Mouse (Mus musculus): ENCODE measurements at regions not wholly inside any gene's neighbourhood (a gene's known extent, or its start where the extent isn't known, plus 50 kb on each side); places are given as distances from the start of the nearest gene placed in this dataset.

GRCm38 (mm10) chr16:21274012-21274528 is 69.5 kb downstream of the Ephb3 start:
- H3K36me3 ChIP-seq (ENCODE audit: control insufficient read depth, insufficient read depth, low read length) = no peaks in the 10 kb centered on the region
- no peaks in the 10 kb centered on the region for H3K4me1 ChIP-seq (ENCODE audit: control insufficient read depth, insufficient read depth, low read length)
- no peaks in the 10 kb centered on the region for H3K27me3 ChIP-seq (ENCODE audit: control insufficient read depth, insufficient read depth, low read length)
- TF ChIP-seq POLR2A (IDR thresholded peaks at IDR 0.05; ENCODE audit: control insufficient read depth, low read depth, low read length) = no peak
- no peak for TF ChIP-seq CTCF (IDR thresholded peaks at IDR 0.05; ENCODE audit: control insufficient read depth, insufficient read depth, insufficient replicate concordance, low read depth, low read length)
- H3K4me3 ChIP-seq (ENCODE audit: control insufficient read depth, low read depth, low read length) = no peak overlapping the region
- H3K27ac ChIP-seq (ENCODE audit: control insufficient read depth, insufficient read depth, low read depth, low read length) = no peak overlapping the region

- Histone ChIP-seq H3K4me1 (ENCODE audit: control insufficient read depth, insufficient read depth, low read length) (no peaks in the 10 kb centered on the region), H3K27me3 (ENCODE audit: control insufficient read depth, insufficient read depth, low read length) (no peaks in the 10 kb centered on the region), H3K27ac (ENCODE audit: control insufficient read depth, insufficient read depth, low read depth, low read length) (no peak overlapping the region), H3K36me3 (ENCODE audit: control insufficient read depth, insufficient read depth, low read length) (no peaks in the 10 kb centered on the region), H3K4me3 (ENCODE audit: control insufficient read depth, low read depth, low read length) (no peak overlapping the region)
- TF ChIP-seq POLR2A (IDR thresholded peaks at IDR 0.05; ENCODE audit: control insufficient read depth, low read depth, low read length) (no peak), CTCF (IDR thresholded peaks at IDR 0.05; ENCODE audit: control insufficient read depth, insufficient read depth, insufficient replicate concordance, low read depth, low read length) (no peak)
Observed at GRCm38 (mm10) chr16:21277789-21278342, 73.3 kb downstream of the Ephb3 start.

- Histone ChIP-seq H3K27ac (ENCODE audit: control insufficient read depth, insufficient read depth, low read depth, low read length) (no peak overlapping the region), H3K36me3 (ENCODE audit: control insufficient read depth, insufficient read depth, low read length) (no peaks in the 10 kb centered on the region), H3K27me3 (ENCODE audit: control insufficient read depth, insufficient read depth, low read length) (no peaks in the 10 kb centered on the region), H3K4me1 (ENCODE audit: control insufficient read depth, insufficient read depth, low read length) (no peaks in the 10 kb centered on the region), H3K4me3 (ENCODE audit: control insufficient read depth, low read depth, low read length) (no peak overlapping the region)
- TF ChIP-seq POLR2A (IDR thresholded peaks at IDR 0.05; ENCODE audit: control insufficient read depth, low read depth, low read length) (no peak), CTCF (IDR thresholded peaks at IDR 0.05; ENCODE audit: control insufficient read depth, insufficient read depth, insufficient replicate concordance, low read depth, low read length) (no peak)
Observed at GRCm38 (mm10) chr16:21278387-21278786, 73.8 kb downstream of the Ephb3 start.

GRCm38 (mm10) chr16:21280200-21280627 is 75.7 kb downstream of the Ephb3 start:
- no peaks in the 10 kb centered on the region for H3K36me3 ChIP-seq (ENCODE audit: control insufficient read depth, insufficient read depth, low read length)
- no peaks in the 10 kb centered on the region for H3K4me1 ChIP-seq (ENCODE audit: control insufficient read depth, insufficient read depth, low read length)
- TF ChIP-seq POLR2A (IDR thresholded peaks at IDR 0.05; ENCODE audit: control insufficient read depth, low read depth, low read length) = no peak
- no peak for TF ChIP-seq CTCF (IDR thresholded peaks at IDR 0.05; ENCODE audit: control insufficient read depth, insufficient read depth, insufficient replicate concordance, low read depth, low read length)
- H3K27ac ChIP-seq (ENCODE audit: control insufficient read depth, insufficient read depth, low read depth, low read length) = no peak overlapping the region
- no peaks in the 10 kb centered on the region for H3K27me3 ChIP-seq (ENCODE audit: control insufficient read depth, insufficient read depth, low read length)
- no peak overlapping the region for H3K4me3 ChIP-seq (ENCODE audit: control insufficient read depth, low read depth, low read length)

- Histone ChIP-seq H3K27ac (ENCODE audit: control insufficient read depth, insufficient read depth, low read depth, low read length) (no peak overlapping the region), H3K4me3 (ENCODE audit: control insufficient read depth, low read depth, low read length) (no peak overlapping the region), H3K4me1 (ENCODE audit: control insufficient read depth, insufficient read depth, low read length) (no peaks in the 10 kb centered on the region), H3K36me3 (ENCODE audit: control insufficient read depth, insufficient read depth, low read length) (no peaks in the 10 kb centered on the region), H3K27me3 (ENCODE audit: control insufficient read depth, insufficient read depth, low read length) (no peaks in the 10 kb centered on the region)
- no peak for TF ChIP-seq POLR2A (IDR thresholded peaks at IDR 0.05; ENCODE audit: control insufficient read depth, low read depth, low read length)
- TF ChIP-seq CTCF (IDR thresholded peaks at IDR 0.05; ENCODE audit: control insufficient read depth, insufficient read depth, insufficient replicate concordance, low read depth, low read length) = no peak
Observed at GRCm38 (mm10) chr16:21281958-21282730, 77.6 kb downstream of the Ephb3 start.

GRCm38 (mm10) chr16:21286099-21286498 is 81.5 kb downstream of the Ephb3 start:
- TF ChIP-seq CTCF (IDR thresholded peaks at IDR 0.05; ENCODE audit: control insufficient read depth, insufficient read depth, insufficient replicate concordance, low read depth, low read length) (no peak), POLR2A (IDR thresholded peaks at IDR 0.05; ENCODE audit: control insufficient read depth, low read depth, low read length) (no peak)
- Histone ChIP-seq H3K27me3 (ENCODE audit: control insufficient read depth, insufficient read depth, low read length) (no peaks in the 10 kb centered on the region), H3K36me3 (ENCODE audit: control insufficient read depth, insufficient read depth, low read length) (no peaks in the 10 kb centered on the region), H3K4me3 (ENCODE audit: control insufficient read depth, low read depth, low read length) (no peak overlapping the region), H3K27ac (ENCODE audit: control insufficient read depth, insufficient read depth, low read depth, low read length) (no peak overlapping the region), H3K4me1 (ENCODE audit: control insufficient read depth, insufficient read depth, low read length) (no peaks in the 10 kb centered on the region)

GRCm38 (mm10) chr16:21289528-21289927 is 85.0 kb downstream of the Ephb3 start:
- no peak overlapping the region for H3K27ac ChIP-seq (ENCODE audit: control insufficient read depth, insufficient read depth, low read depth, low read length)

More at GRCm38 (mm10) chr16:21289528-21289927, 85.0 kb downstream of the Ephb3 start:
- Histone ChIP-seq H3K4me3 (ENCODE audit: control insufficient read depth, low read depth, low read length) (no peak overlapping the region), H3K27me3 (ENCODE audit: control insufficient read depth, insufficient read depth, low read length) (no peaks in the 10 kb centered on the region), H3K36me3 (ENCODE audit: control insufficient read depth, insufficient read depth, low read length) (no peaks in the 10 kb centered on the region), H3K4me1 (ENCODE audit: control insufficient read depth, insufficient read depth, low read length) (no peaks in the 10 kb centered on the region)
- TF ChIP-seq CTCF (IDR thresholded peaks at IDR 0.05; ENCODE audit: control insufficient read depth, insufficient read depth, insufficient replicate concordance, low read depth, low read length) (no peak), POLR2A (IDR thresholded peaks at IDR 0.05; ENCODE audit: control insufficient read depth, low read depth, low read length) (no peak)
